ENCODE assay signal across 22 mouse cellular contexts in genomic region chr1:186992113-186992512, GRCm38 (mm10). TPM values are rescaled to one million over a fixed set of nuclear protein-coding genes. Genes with fewer than 3 reads are reported as not detected.
A peak's percentile ranks its signal among the peaks of the same experiment; 100 is the strongest.
DNase-seq lines count a peak whose midpoint lies in the region; ATAC-seq and TF ChIP-seq lines count a peak whose summit lies in the region.
"Had no signal": no experiment of that assay in that cellular context is flagged by ENCODE, and none has a peak within 500 bp of the region (broad histone marks: within the 10 kb centered on the region; RNA-seq: fewer than 3 reads in every experiment).

No protein-coding gene starts in this region.

- 92% methylated on average over 3 of the region's 3 CpGs for WGBS in heart, embryonic 10.5 days
- WGBS in heart, embryonic 11.5 days (ENCODE audit: insufficient replicate concordance), result 89% methylated on average over 3 of the region's 3 CpGs
- 91% methylated on average over 3 of the region's 3 CpGs for WGBS in midbrain, embryonic 11.5 days
- 96% methylated on average over 3 of the region's 3 CpGs for WGBS in midbrain, postnatal 0 days

- H3K36me3 ChIP-seq in heart, embryonic 10.5 days, result no peaks in the 10 kb centered on the region
- no peaks in the 10 kb centered on the region for H3K36me3 ChIP-seq in heart, embryonic 11.5 days (ENCODE audit: control insufficient read depth, insufficient read depth, low read length)
- no peaks in the 10 kb centered on the region for H3K36me3 ChIP-seq in midbrain, embryonic 11.5 days (ENCODE audit: control insufficient read depth, insufficient read depth, low read length)
- H3K36me3 ChIP-seq in midbrain, postnatal 0 days (ENCODE audit: insufficient read depth, low read length), result no peaks in the 10 kb centered on the region
- H3K36me3 ChIP-seq: G1E had no signal

- H3K4me3 ChIP-seq in heart, embryonic 10.5 days, result no peak overlapping the region
- H3K4me3 ChIP-seq in heart, embryonic 11.5 days (ENCODE audit: low read depth, low read length), result no peak overlapping the region
- H3K4me3 ChIP-seq in midbrain, embryonic 11.5 days (ENCODE audit: low read depth, low read length), result no peak overlapping the region
- no peak overlapping the region for H3K4me3 ChIP-seq in midbrain, postnatal 0 days (ENCODE audit: low read depth, low read length)

- no peaks in the 10 kb centered on the region for H3K27me3 ChIP-seq in heart, embryonic 10.5 days (ENCODE audit: insufficient read depth, poor library complexity, severe bottlenecking)
- H3K27me3 ChIP-seq in heart, embryonic 11.5 days (ENCODE audit: control insufficient read depth, insufficient read depth, low read length), result no peaks in the 10 kb centered on the region
- H3K27me3 ChIP-seq in midbrain, embryonic 11.5 days (ENCODE audit: control insufficient read depth, insufficient read depth, low read length), result no peaks in the 10 kb centered on the region
- H3K27me3 ChIP-seq in midbrain, postnatal 0 days (ENCODE audit: insufficient read depth, low read length), result 0 out of 2 replicates have a peak, but pooled peaks cover 4% of the 10 kb centered on the region
- H3K27me3 ChIP-seq: CH12.LX, Patski had no signal

- DNase-seq in heart, embryonic 10.5 days (ENCODE audit: low spot score), result peak; percentile 56
- DNase-seq in midbrain, embryonic 11.5 days (ENCODE audit: low spot score, missing footprints), result peak; percentile 51
- no peak for DNase-seq in midbrain, postnatal 0 days (ENCODE audit: low spot score)
- DNase-seq: adrenal gland, adult 2 months; adrenal gland, adult 8-10 months; adrenal gland, postnatal 10 days; adrenal gland, postnatal 14 days; B cell, adult 2 months; cerebellum, adult 11 months; cerebellum, adult 11-12 months; cerebellum, adult 18-20 months had no signal

- H3K27ac ChIP-seq in heart, embryonic 10.5 days, result no peak overlapping the region
- H3K27ac ChIP-seq in heart, embryonic 11.5 days (ENCODE audit: low read depth, low read length), result no peak overlapping the region
- H3K27ac ChIP-seq in midbrain, embryonic 11.5 days (ENCODE audit: low read depth, low read length), result no peak overlapping the region
- no peak overlapping the region for H3K27ac ChIP-seq in midbrain, postnatal 0 days (ENCODE audit: low read depth, low read length)

- ATAC-seq in heart, embryonic 11.5 days (replicated peaks; ENCODE audit: insufficient number of reproducible peaks, low FRiP score, low TSS enrichment), result no peak
- no peak for ATAC-seq in midbrain, embryonic 11.5 days (ENCODE audit: low FRiP score)
- no peak for ATAC-seq in midbrain, postnatal 0 days (ENCODE audit: low FRiP score)
- ATAC-seq: activated CD4-positive, CD25-positive, alpha-beta regulatory T cell, adult 4 months; CD4-positive, CD25-positive, alpha-beta regulatory T cell, adult 4 months; Patski had no signal

- H3K4me2 ChIP-seq in heart, embryonic 11.5 days, result no peak overlapping the region
- no peak overlapping the region for H3K4me2 ChIP-seq in midbrain, embryonic 11.5 days
- no peak overlapping the region for H3K4me2 ChIP-seq in midbrain, postnatal 0 days (ENCODE audit: low read depth, low read length, poor library complexity, severe bottlenecking)

- no peaks in the 10 kb centered on the region for H3K4me1 ChIP-seq in heart, embryonic 10.5 days
- H3K4me1 ChIP-seq in heart, embryonic 11.5 days (ENCODE audit: control insufficient read depth, insufficient read depth, low read length), result no peaks in the 10 kb centered on the region
- no peaks in the 10 kb centered on the region for H3K4me1 ChIP-seq in midbrain, embryonic 11.5 days (ENCODE audit: control insufficient read depth, insufficient read depth, low read length)
- H3K4me1 ChIP-seq in midbrain, postnatal 0 days (ENCODE audit: insufficient read depth, low read length), result no peaks in the 10 kb centered on the region

- TF ChIP-seq CTCF in midbrain, postnatal 0 days (IDR thresholded peaks at IDR 0.05), result no peak

- H3K9me3 ChIP-seq in heart, embryonic 10.5 days, result no peaks in the 10 kb centered on the region
- 0 out of 2 replicates have a peak, but pooled peaks cover 4% of the 10 kb centered on the region for H3K9me3 ChIP-seq in heart, embryonic 11.5 days (replicated peaks; ENCODE audit: control insufficient read depth, low read length)
- no peaks in the 10 kb centered on the region; the same call in 1 of the 2 replicates for H3K9me3 ChIP-seq in midbrain, embryonic 11.5 days (ENCODE audit: control insufficient read depth, low read length)
- H3K9me3 ChIP-seq in midbrain, postnatal 0 days (ENCODE audit: low read length), result no peaks in the 10 kb centered on the region

- H3K9ac ChIP-seq in heart, embryonic 11.5 days (ENCODE audit: low read depth, low read length), result no peak overlapping the region
- H3K9ac ChIP-seq in midbrain, embryonic 11.5 days (ENCODE audit: low read length), result no peak overlapping the region
- H3K9ac ChIP-seq in midbrain, postnatal 0 days (replicated peaks; ENCODE audit: low read length, poor library complexity, severe bottlenecking), result no peak overlapping the region

RNA-seq across cellular contexts. Expression of gene D1Pas1, which starts 24.9 kb away (rescaled TPM):
- polyA plus RNA-seq in heart, embryonic 10.5 days (2016; fragmentation: Nextera tagmentation; extraction: Ambion mirVana), result 0.45 and 0.67 TPM in 2 replicates
- polyA plus RNA-seq in heart, embryonic 11.5 days (2014; fragmentation: Nextera tagmentation; extraction: Ambion mirVana), result 0.21 and 0.58 TPM in 2 replicates
- 0.10 and 0.15 TPM in 2 replicates for polyA plus RNA-seq in midbrain, embryonic 11.5 days (2014; fragmentation: Nextera tagmentation; extraction: Ambion mirVana)
- not detected in 2 replicates for total RNA-seq in midbrain, postnatal 0 days (2014; rRNA removed)
- polyA plus RNA-seq in midbrain, postnatal 0 days (2015; fragmentation: Nextera tagmentation; extraction: Ambion mirVana), result 0.06 and 0.13 TPM in 2 replicates
- total RNA-seq: adrenal gland, adult 18-20 months; adrenal gland, adult 8-10 months; adrenal gland, postnatal 10 days; adrenal gland, postnatal 14 days; adrenal gland, postnatal 25 days; adrenal gland, postnatal 36 days; CH12.LX; MEL had no signal
- polyA plus RNA-seq: activated CD4-positive, CD25-positive, alpha-beta regulatory T cell, adult 4 months; adrenal gland, adult 2 months; C2C12; CD4-positive, CD25-positive, alpha-beta regulatory T cell, adult 4 months; G1E; Patski had no signal
